Mouse (Mus musculus) embryonic facial prominence, embryonic 12.5 days (tissue): ENCODE results near the gene Rab37. TPM values are rescaled to one million over a fixed set of nuclear protein-coding genes. Genes with fewer than 3 reads are reported as not detected.
A peak's percentile ranks its signal among the peaks of the same experiment; 100 is the strongest.

Experiments
- ATAC-seq: fragments of 200-750 bp; cut with Nextera tagmentation; 2 replicates; pipeline ENCODE4 v1.8.0; 2017; ENCODE audit not compliant: insufficient number of reproducible peaks, insufficient read depth, low FRiP score, low TSS enrichment
- H3K27ac ChIP-seq: fragments of 300-500 bp; sonication (generic); 2 replicates; pipeline ENCODE4 v1.5.1; 2016; ENCODE audit warnings: mild to moderate bottlenecking
- H3K27me3 ChIP-seq: fragments of 300-500 bp; sonication (generic); 2 replicates; pipeline ENCODE4 v1.6.1; 2016; ENCODE audit warnings: mild to moderate bottlenecking, moderate library complexity
- H3K36me3 ChIP-seq: fragments of 300-500 bp; sonication (generic); 2 replicates; pipeline ENCODE4 v1.6.1; 2016; ENCODE audit warnings: mild to moderate bottlenecking
- H3K4me1 ChIP-seq: fragments of 300-500 bp; sonication (generic); 2 replicates; pipeline ENCODE4 v1.6.1; 2016
- H3K4me2 ChIP-seq: fragments of 300-500 bp; sonication (generic); replicated peaks from 2 replicates; pipeline ENCODE4 v1.6.1; 2016; ENCODE audit warnings: mild to moderate bottlenecking, moderate library complexity
- H3K4me3 ChIP-seq: fragments of 300-500 bp; sonication (generic); 2 replicates; pipeline ENCODE4 v1.5.1; 2016; ENCODE audit warnings: mild to moderate bottlenecking
- H3K9ac ChIP-seq: fragments of 300-500 bp; sonication (generic); 2 replicates; pipeline ENCODE4 v1.6.1; 2016; ENCODE audit warnings: mild to moderate bottlenecking, moderate library complexity
- H3K9me3 ChIP-seq: fragments of 300-500 bp; sonication (generic); 2 replicates; pipeline ENCODE4 v1.6.1; 2016; ENCODE audit warnings: mild to moderate bottlenecking, moderate library complexity
- WGBS: fragments of 180-500 bp; shearing (Covaris S2); methylation state at CpG from one replicate; pipeline ENCODE4 v1.1.7; 2016; 5-methylcytosine and 5-hydroxymethylcytosine counted together
- polyA plus RNA-seq: library from polyadenylated mRNA; unstranded; fragments of >200 nt; fragmentation: Nextera tagmentation; extraction: Ambion mirVana; gene quantifications from 2 replicates; pipeline ENCODE4 v1.2.1, GENCODE M21; 2016

Rab37 gene
- polyA plus RNA-seq, 1 experiment from 2014 or later: 2.1 TPM

GRCm38 (mm10) chr11:115173549-115174339, 82.5 kb downstream of the Rab37 start:
- WGBS: 7% methylated on average over 16 of the region's 16 CpGs
- H3K36me3 ChIP-seq: no peaks in the 10 kb centered on the region
- 0 out of 2 replicates have a peak overlapping the region, but pooled peaks have one; percentile 15 for H3K4me2 ChIP-seq
- H3K27ac ChIP-seq: peak overlapping the region; percentile 70
- ATAC-seq: 0 out of 2 replicates have a peak, but pooled peaks have one; percentile 10
- H3K4me3 ChIP-seq: no peak overlapping the region
- H3K9me3 ChIP-seq: no peaks in the 10 kb centered on the region
- peaks cover 71% of the 10 kb centered on the region for H3K4me1 ChIP-seq
- H3K9ac ChIP-seq: 0 out of 2 replicates have a peak overlapping the region, but pooled peaks have one; percentile 30
- peaks cover 30% of the 10 kb centered on the region for H3K27me3 ChIP-seq

DNA sequence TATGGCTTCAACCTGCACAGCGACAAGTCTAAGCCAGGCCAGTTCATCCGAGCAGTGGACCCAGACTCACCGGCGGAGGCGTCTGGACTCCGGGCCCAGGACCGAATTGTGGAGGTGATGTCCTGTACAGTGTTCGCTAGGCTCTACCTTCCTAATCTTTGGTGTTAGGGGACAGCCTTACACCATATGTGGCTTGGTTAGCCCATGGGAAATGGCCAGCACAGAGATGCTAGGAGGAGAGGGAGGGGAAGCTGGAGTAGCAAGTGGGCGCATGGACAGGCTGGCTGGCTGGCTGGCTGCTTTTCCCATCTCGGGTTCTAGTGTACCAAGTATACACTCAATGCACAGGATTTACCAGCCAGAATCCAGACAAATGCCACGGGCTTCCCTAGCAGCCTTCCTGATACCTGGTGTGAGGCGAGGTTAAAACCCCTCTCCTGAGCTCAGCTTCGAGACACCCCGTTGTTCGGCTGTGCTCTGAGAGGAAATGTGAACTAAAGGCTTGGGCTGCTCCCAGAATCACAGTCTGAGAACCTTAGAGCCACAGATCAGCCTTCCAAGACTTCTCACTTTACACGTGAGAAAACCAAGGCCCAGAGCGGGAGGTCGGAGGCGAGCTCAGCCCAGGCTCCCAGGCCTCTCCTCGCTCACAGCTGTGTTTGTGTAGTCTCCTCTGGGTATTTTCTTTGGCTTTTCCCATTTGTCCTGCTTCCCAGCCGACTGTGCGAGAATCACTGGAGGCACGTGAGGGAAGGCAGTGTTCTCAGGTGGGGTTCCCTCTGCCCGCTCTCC, 85.4 kb downstream of the Rab37 start:
- peaks cover 30% of the 10 kb centered on the region for H3K27me3 ChIP-seq
- no peaks in the 10 kb centered on the region for H3K36me3 ChIP-seq
- no peak overlapping the region for H3K4me2 ChIP-seq
- H3K4me3 ChIP-seq: no peak overlapping the region
- no peak overlapping the region for H3K9ac ChIP-seq
- no peak for ATAC-seq
- 54% methylated on average over 24 of the region's 24 CpGs for WGBS
- no peaks in the 10 kb centered on the region for H3K9me3 ChIP-seq
- H3K4me1 ChIP-seq: peaks cover 65% of the 10 kb centered on the region
- H3K27ac ChIP-seq: peak overlapping the region; percentile 71

DNA sequence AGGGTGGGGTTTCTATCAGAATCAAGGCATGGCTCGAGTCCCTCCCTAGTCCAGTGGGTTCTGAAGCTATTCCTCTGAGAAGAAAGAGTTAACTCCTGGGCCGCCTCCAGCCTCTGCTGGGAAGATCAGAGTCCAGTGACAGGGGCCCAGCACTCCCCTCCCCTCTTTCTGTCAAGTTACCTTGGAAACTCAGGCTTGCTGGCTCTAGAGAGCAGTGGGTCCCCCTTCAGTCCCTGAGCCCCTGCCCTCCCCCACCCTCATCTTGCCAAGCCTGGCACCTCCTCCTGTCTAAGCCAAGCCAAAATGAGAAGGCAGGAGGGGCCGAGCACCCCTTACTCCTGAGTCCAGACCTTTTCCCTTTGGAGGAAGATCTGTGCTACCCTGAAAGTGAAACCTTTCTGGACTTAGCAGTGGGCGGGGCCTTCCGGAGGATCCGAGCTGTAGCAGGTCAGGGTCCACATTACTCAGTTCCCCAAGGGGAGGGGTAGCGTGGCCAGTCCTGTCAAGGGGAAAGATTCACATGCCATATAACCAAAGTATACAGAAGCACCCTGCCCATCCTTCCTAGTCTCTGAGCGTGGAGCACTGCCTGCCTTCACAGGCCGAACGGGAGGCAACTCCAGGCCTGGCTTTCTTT, 86.4 kb downstream of the Rab37 start:
- Histone ChIP-seq H3K27me3 (peaks cover 24% of the 10 kb centered on the region), H3K9ac (no peak overlapping the region), H3K27ac (0 out of 2 replicates have a peak overlapping the region, but pooled peaks have one; percentile 4)

DNA sequence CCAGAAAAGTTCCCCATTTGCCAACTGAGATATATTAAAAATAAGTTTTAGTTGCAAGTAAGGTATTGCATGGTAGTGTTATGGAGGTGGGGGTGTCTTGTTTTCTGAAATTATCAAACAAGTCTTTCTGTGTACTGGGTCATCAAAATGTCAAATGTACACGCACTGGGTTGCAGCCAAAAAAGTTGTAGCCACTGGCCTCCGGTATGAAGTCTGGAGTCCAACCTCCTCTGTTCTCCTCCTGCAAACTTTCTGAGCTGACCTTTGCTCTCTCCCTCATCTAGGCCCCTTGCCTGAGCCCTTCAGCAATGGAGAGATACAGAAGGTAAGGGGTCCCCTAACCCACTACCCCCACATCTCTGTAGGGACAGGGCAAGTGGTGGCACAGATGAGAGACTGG, 87.5 kb downstream of the Rab37 start:
- H3K27me3 ChIP-seq: peaks cover 24% of the 10 kb centered on the region
- 67% methylated on average over 2 of the region's 2 CpGs for WGBS
- H3K4me3 ChIP-seq: no peak overlapping the region
- peaks cover 43% of the 10 kb centered on the region for H3K4me1 ChIP-seq
- no peaks in the 10 kb centered on the region for H3K36me3 ChIP-seq
- H3K4me2 ChIP-seq: no peak overlapping the region
- H3K27ac ChIP-seq: no peak overlapping the region
- H3K9ac ChIP-seq: no peak overlapping the region
- no peak for ATAC-seq
- H3K9me3 ChIP-seq: no peaks in the 10 kb centered on the region

More for the DNA sequence above, 86.4 kb downstream of the Rab37 start:
- 32% methylated on average over 10 of the region's 10 CpGs for WGBS
- ATAC-seq: peak; percentile 8; the same call in 1 of the 2 replicates
- H3K36me3 ChIP-seq: no peaks in the 10 kb centered on the region
- no peaks in the 10 kb centered on the region for H3K9me3 ChIP-seq
- H3K4me2 ChIP-seq: peak overlapping the region; percentile 9; the same call in 1 of the 2 replicates
- H3K4me1 ChIP-seq: peaks cover 54% of the 10 kb centered on the region
- H3K4me3 ChIP-seq: no peak overlapping the region

DNA sequence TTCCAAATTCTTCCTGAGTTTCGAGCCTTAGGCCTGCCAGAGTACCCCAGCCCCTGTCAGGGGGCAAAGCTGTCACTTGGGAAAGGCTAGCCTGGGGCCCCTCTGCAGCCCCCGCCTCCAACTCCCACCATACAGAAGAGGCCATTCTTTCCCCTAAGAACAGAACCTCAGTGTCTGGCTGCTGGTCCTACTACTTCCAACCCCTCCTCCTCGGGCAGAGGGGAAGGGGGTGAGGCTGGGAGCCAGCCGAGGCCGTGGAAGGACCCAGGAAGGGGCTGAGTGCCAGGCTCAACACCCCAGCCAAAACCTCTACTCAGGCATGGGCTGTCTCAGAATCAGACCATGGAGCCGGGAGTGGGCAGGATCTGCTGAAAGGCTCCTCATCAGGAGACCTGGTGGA, 88.0 kb downstream of the Rab37 start:
- peaks cover 19% of the 10 kb centered on the region for H3K27me3 ChIP-seq
- H3K9me3 ChIP-seq: no peaks in the 10 kb centered on the region
- H3K4me1 ChIP-seq: peaks cover 39% of the 10 kb centered on the region
- H3K36me3 ChIP-seq: no peaks in the 10 kb centered on the region
- no peak overlapping the region for H3K4me3 ChIP-seq
- no peak overlapping the region for H3K27ac ChIP-seq
- no peak overlapping the region for H3K4me2 ChIP-seq
- 46% methylated on average over 6 of the region's 6 CpGs for WGBS
- ATAC-seq: no peak
- H3K9ac ChIP-seq: no peak overlapping the region

- Histone ChIP-seq H3K27ac (no peak overlapping the region), H3K4me2 (no peak overlapping the region), H3K27me3 (peaks cover 12% of the 10 kb centered on the region), H3K36me3 (no peaks in the 10 kb centered on the region), H3K4me1 (peaks cover 33% of the 10 kb centered on the region), H3K4me3 (no peak overlapping the region), H3K9ac (no peak overlapping the region), H3K9me3 (no peaks in the 10 kb centered on the region)
- no peak for ATAC-seq
- 78% methylated on average over 6 of the region's 6 CpGs for WGBS
Measured at GRCm38 (mm10) chr11:115179881-115180280, 88.7 kb downstream of the Rab37 start.

- WGBS: 22% methylated on average over 12 of the region's 12 CpGs
- no peak overlapping the region for H3K27ac ChIP-seq
- no peak for ATAC-seq
- no peak overlapping the region for H3K4me2 ChIP-seq
- H3K9ac ChIP-seq: no peak overlapping the region
- peaks cover 21% of the 10 kb centered on the region for H3K4me1 ChIP-seq
- H3K4me3 ChIP-seq: no peak overlapping the region
- no peaks in the 10 kb centered on the region for H3K9me3 ChIP-seq
- H3K36me3 ChIP-seq: no peaks in the 10 kb centered on the region
- H3K27me3 ChIP-seq: no peaks in the 10 kb centered on the region
Measured at GRCm38 (mm10) chr11:115181913-115182638, 90.8 kb downstream of the Rab37 start.

GRCm38 (mm10) chr11:115184973-115185372, 93.7 kb downstream of the Rab37 start:
- H3K4me3 ChIP-seq: no peak overlapping the region
- no peak overlapping the region for H3K27ac ChIP-seq
- no peak overlapping the region for H3K4me2 ChIP-seq
- no peaks in the 10 kb centered on the region for H3K27me3 ChIP-seq
- ATAC-seq: no peak
- 42% methylated on average over 4 of the region's 4 CpGs for WGBS
- peak overlapping the region; percentile 19; the same call in 1 of the 2 replicates for H3K9ac ChIP-seq
- peaks cover 17% of the 10 kb centered on the region for H3K4me1 ChIP-seq
- no peaks in the 10 kb centered on the region for H3K36me3 ChIP-seq
- H3K9me3 ChIP-seq: no peaks in the 10 kb centered on the region

DNA sequence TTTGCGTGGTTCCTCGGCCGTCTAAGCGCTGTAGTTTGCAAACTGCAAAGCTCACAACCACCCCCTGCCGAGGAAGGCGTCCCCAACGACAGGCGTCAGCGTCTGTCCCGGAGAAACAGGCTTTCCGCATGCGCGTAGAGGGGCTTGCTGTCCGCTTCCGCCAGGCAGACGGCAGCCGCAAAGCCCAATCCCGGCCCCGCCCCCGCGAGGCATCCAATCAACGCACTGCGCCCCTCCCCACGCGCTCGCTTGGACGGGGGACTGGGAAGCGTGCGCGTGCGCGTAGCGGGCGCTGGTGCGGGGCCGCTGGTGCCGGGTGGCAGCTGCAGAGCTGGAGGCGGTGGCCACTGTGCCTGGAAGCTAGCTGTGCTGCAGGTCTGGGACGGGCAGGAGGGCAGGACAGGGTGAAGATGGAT, 96.0 kb downstream of the Rab37 start, which contains the start of gene Tmem104:
TSS of gene Tmem104 (plus strand) at position 264 of the 416 bp plus-strand sequence.
- Histone ChIP-seq H3K36me3 (no peaks in the 10 kb centered on the region), H3K27me3 (no peaks in the 10 kb centered on the region), H3K27ac (peak within 1 kb of the TSS; percentile 65), H3K4me3 (peak within 1 kb of the TSS; percentile 65), H3K9me3 (no peaks in the 10 kb centered on the region), H3K4me1 (peaks cover 19% of the 10 kb centered on the region), H3K4me2 (peak within 1 kb of the TSS; percentile 86), H3K9ac (peak within 1 kb of the TSS; percentile 71)
- peak; percentile 88 for ATAC-seq
- WGBS: under 1% methylated on average over 39 of the region's 39 CpGs

DNA sequence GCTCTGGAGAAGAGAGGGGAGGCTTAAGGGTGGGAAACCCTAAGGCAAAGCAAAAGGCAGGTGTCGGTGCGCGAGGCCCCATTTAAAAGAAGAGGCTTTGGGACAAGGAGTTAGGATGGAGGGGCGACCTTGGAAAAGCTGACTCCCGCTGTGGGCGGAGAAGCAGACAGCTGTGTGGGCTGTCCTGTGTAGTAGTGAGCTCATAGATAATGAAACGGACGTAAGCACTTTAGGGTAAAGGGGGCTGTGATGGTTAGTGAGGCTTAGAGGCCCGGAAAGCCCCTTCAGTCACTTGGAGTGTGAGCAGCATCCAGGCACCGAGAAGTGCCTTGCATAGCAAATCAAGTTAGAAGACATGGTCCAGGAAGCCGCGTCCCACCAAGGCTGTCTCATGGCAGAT, 96.5 kb downstream of the Rab37 start, which contains the start of gene Nat9:
TSS of gene Nat9 (minus strand) at position 167 of the 400 bp plus-strand sequence.
- Histone ChIP-seq H3K4me1 (peaks cover 20% of the 10 kb centered on the region), H3K4me3 (peak within 1 kb of the TSS; percentile 65), H3K9ac (peak within 1 kb of the TSS; percentile 71), H3K9me3 (no peaks in the 10 kb centered on the region), H3K27me3 (no peaks in the 10 kb centered on the region), H3K36me3 (no peaks in the 10 kb centered on the region), H3K27ac (peak within 1 kb of the TSS; percentile 65), H3K4me2 (peak within 1 kb of the TSS; percentile 86)
- no peak for ATAC-seq
- 9% methylated on average over 12 of the region's 12 CpGs for WGBS
